Mouse (Mus musculus) MEL (cell line): Measurements from ENCODE around the gene Leng8. TPM values are rescaled to one million over a fixed set of nuclear protein-coding genes. Genes with fewer than 3 reads are reported as not detected.

ENCODE experiments used
- DNase-seq: peaks from one replicate; pipeline ENCODE4 v3.0.0; 2011; ENCODE audit warnings: low read depth, low spot score
- H3K27ac ChIP-seq: 2 replicates; pipeline ENCODE4 v1.5.1; 2012; ENCODE audit warnings: low read depth, mild to moderate bottlenecking, control low read depth, low read length, moderate library complexity; ENCODE audit not compliant: control insufficient read depth
- H3K27me3 ChIP-seq, 2 experiments: fragments of 150-350 bp in 1 of 2; sonication (generic) in 1 of 2; 2 replicates each; pipeline ENCODE4 v1.6.1; 2012; ENCODE audit warnings: low read length in 2 of 2, mild to moderate bottlenecking in 2 of 2, improper control_type of control experiment in 1 of 2, moderate library complexity in 1 of 2; ENCODE audit not compliant: insufficient read depth in 2 of 2, control insufficient read depth in 1 of 2
- H3K36me3 ChIP-seq, 2 experiments: 2 replicates each; pipeline ENCODE4 v1.6.1; 2012 to 2014; ENCODE audit warnings: low read length in 2 of 2, improper control_type of control experiment in 1 of 2, inconsistent platforms in 1 of 2, mild to moderate bottlenecking in 1 of 2; ENCODE audit not compliant: insufficient read depth in 2 of 2, control insufficient read depth in 1 of 2
- H3K4me1 ChIP-seq, 2 experiments: fragments of 150-350 bp in 1 of 2; sonication (generic) in 1 of 2; 2 replicates each; pipeline ENCODE4 v1.6.1; 2012; ENCODE audit warnings: low read length in 2 of 2, improper control_type of control experiment in 1 of 2, mild to moderate bottlenecking in 1 of 2; ENCODE audit not compliant: insufficient read depth in 2 of 2, control insufficient read depth in 1 of 2
- H3K4me3 ChIP-seq, 2 experiments: fragments of 150-350 bp in 1 of 2; sonication (generic) in 1 of 2; 2 replicates each; pipeline ENCODE4 v1.5.1; 2012; ENCODE audit warnings: low read depth in 2 of 2, low read length in 2 of 2, mild to moderate bottlenecking in 2 of 2, moderate library complexity in 2 of 2, control low read depth in 1 of 2, improper control_type of control experiment in 1 of 2; ENCODE audit not compliant: control insufficient read depth in 1 of 2, insufficient read depth in 1 of 2
- H3K79me2 ChIP-seq: 2 replicates; pipeline ENCODE4 v1.6.1; 2012; ENCODE audit warnings: mild to moderate bottlenecking, low read length, moderate library complexity; ENCODE audit not compliant: control insufficient read depth, poor library complexity, insufficient read depth
- H3K9ac ChIP-seq: 2 replicates; pipeline ENCODE4 v1.6.1; 2012; ENCODE audit warnings: low read depth, mild to moderate bottlenecking, control low read depth, low read length, moderate library complexity; ENCODE audit not compliant: control insufficient read depth, poor library complexity, severe bottlenecking
- H3K9me3 ChIP-seq: fragments of 150-350 bp; sonication (generic); replicated peaks from 2 replicates; pipeline ENCODE4 v1.6.1; 2012; ENCODE audit warnings: mild to moderate bottlenecking, low read length, improper control_type of control experiment, moderate library complexity; ENCODE audit not compliant: insufficient read depth
- CHD2 ChIP-seq: IDR thresholded peaks from 2 replicates; pipeline ENCODE4 v1.6.1; 2011; ENCODE audit warnings: low read length, improper control_type of control experiment
- CTCF ChIP-seq, 3 experiments: IDR thresholded peaks in 2 of 3; conservative IDR thresholded peaks in 1 of 3; 2 replicates each; pipeline ENCODE4 v1.5.1; 2011 to 2012; ENCODE audit warnings: low read length in 3 of 3, low read depth in 2 of 3, mild to moderate bottlenecking in 2 of 3, improper control_type of control experiment in 1 of 3, inconsistent platforms in 1 of 3, mixed read lengths in 1 of 3, moderate library complexity in 1 of 3; ENCODE audit not compliant: control insufficient read depth in 1 of 3, insufficient read depth in 1 of 3, poor library complexity in 1 of 3, severe bottlenecking in 1 of 3
- EP300 ChIP-seq, 2 experiments: IDR thresholded peaks; 2 replicates each; pipeline ENCODE4 v1.6.1; 2011; ENCODE audit warnings: improper control_type of control experiment in 2 of 2, low read length in 2 of 2, low read depth in 1 of 2, mild to moderate bottlenecking in 1 of 2
- GATA1 ChIP-seq: IDR thresholded peaks from 2 replicates; pipeline ENCODE4 v1.6.1; 2011; ENCODE audit warnings: low read depth, low read length, improper control_type of control experiment
- HCFC1 ChIP-seq: IDR thresholded peaks from 2 replicates; pipeline ENCODE4 v1.6.1; 2012; ENCODE audit warnings: low read depth, mild to moderate bottlenecking, inconsistent platforms, low read length, improper control_type of control experiment, moderate library complexity
- JUND ChIP-seq: IDR thresholded peaks from 2 replicates; pipeline ENCODE4 v1.6.1; 2011; ENCODE audit warnings: low read depth, mild to moderate bottlenecking, improper control_type of control experiment, low read length
- KAT2A ChIP-seq: conservative IDR thresholded peaks from 2 replicates; pipeline ENCODE4 v1.6.1; 2012; ENCODE audit warnings: low read depth, low read length, improper control_type of control experiment, inconsistent platforms
- MAFK ChIP-seq: IDR thresholded peaks from 2 replicates; pipeline ENCODE4 v1.6.1; 2011; ENCODE audit warnings: low read depth, mild to moderate bottlenecking, low read length, improper control_type of control experiment, borderline replicate concordance
- MAX ChIP-seq: IDR thresholded peaks from 2 replicates; pipeline ENCODE4 v1.6.1; 2011; ENCODE audit warnings: low read length, improper control_type of control experiment
- MAZ ChIP-seq: IDR thresholded peaks from 2 replicates; pipeline ENCODE4 v1.6.1; 2012; ENCODE audit warnings: low read depth, mild to moderate bottlenecking, inconsistent platforms, low read length, improper control_type of control experiment
- MEF2A ChIP-seq: IDR thresholded peaks from 2 replicates; pipeline ENCODE4 v1.6.1; 2014; ENCODE audit warnings: low read depth, mild to moderate bottlenecking, inconsistent platforms, low read length, improper control_type of control experiment; ENCODE audit not compliant: poor library complexity, insufficient replicate concordance, severe bottlenecking; ENCODE audit errors: extremely low read depth
- MYC ChIP-seq: IDR thresholded peaks from 2 replicates; pipeline ENCODE4 v1.6.1; 2011; ENCODE audit warnings: low read depth, mild to moderate bottlenecking, low read length, improper control_type of control experiment, moderate library complexity
- NRF1 ChIP-seq: IDR thresholded peaks from 2 replicates; pipeline ENCODE4 v1.6.1; 2014; ENCODE audit warnings: low read depth, mild to moderate bottlenecking, inconsistent platforms, low read length, improper control_type of control experiment, moderate library complexity; ENCODE audit not compliant: poor library complexity, insufficient read depth, severe bottlenecking
- POLR2A ChIP-seq, 2 experiments: IDR thresholded peaks; 2 replicates each; pipeline ENCODE4 v1.6.1; 2011 to 2012; ENCODE audit warnings: low read length in 2 of 2, mild to moderate bottlenecking in 2 of 2, control low read depth in 1 of 2, improper control_type of control experiment in 1 of 2, low read depth in 1 of 2, moderate library complexity in 1 of 2; ENCODE audit not compliant: control insufficient read depth in 1 of 2, insufficient read depth in 1 of 2, poor library complexity in 1 of 2
- POLR2AphosphoS2 ChIP-seq: IDR thresholded peaks from 2 replicates; pipeline ENCODE4 v1.6.1; 2011; ENCODE audit warnings: low read length, improper control_type of control experiment
- RAD21 ChIP-seq: IDR thresholded peaks from 2 replicates; pipeline ENCODE4 v1.6.1; 2011; ENCODE audit warnings: mild to moderate bottlenecking, low read depth, low read length, improper control_type of control experiment
- RCOR1 ChIP-seq: IDR thresholded peaks from 2 replicates; pipeline ENCODE4 v1.6.1; 2012; ENCODE audit warnings: low read depth, mild to moderate bottlenecking, inconsistent platforms, low read length, improper control_type of control experiment
- SIN3A ChIP-seq: IDR thresholded peaks from 2 replicates; pipeline ENCODE4 v1.6.1; 2012; ENCODE audit warnings: low read length, improper control_type of control experiment, inconsistent platforms
- TBP ChIP-seq: IDR thresholded peaks from 2 replicates; pipeline ENCODE4 v1.8.0; 2011; ENCODE audit warnings: low read depth, low read length, improper control_type of control experiment
- UBTF ChIP-seq: IDR thresholded peaks from 2 replicates; pipeline ENCODE4 v1.6.1; 2012; ENCODE audit warnings: low read depth, mild to moderate bottlenecking, inconsistent platforms, low read length, improper control_type of control experiment, moderate library complexity, borderline replicate concordance; ENCODE audit not compliant: insufficient read depth
- USF2 ChIP-seq, 2 experiments: IDR thresholded peaks; 2 replicates each; pipeline ENCODE4 v1.6.1; 2011 to 2012; ENCODE audit warnings: improper control_type of control experiment in 2 of 2, low read length in 2 of 2, borderline replicate concordance in 1 of 2, inconsistent platforms in 1 of 2, low read depth in 1 of 2, mild to moderate bottlenecking in 1 of 2; ENCODE audit not compliant: insufficient read depth in 1 of 2
- ZC3H11A ChIP-seq: IDR thresholded peaks from 2 replicates; pipeline ENCODE4 v1.6.1; 2012; ENCODE audit warnings: low read depth, mild to moderate bottlenecking, inconsistent platforms, low read length, improper control_type of control experiment
- ZMIZ1 ChIP-seq: IDR thresholded peaks from 2 replicates; pipeline ENCODE4 v1.6.1; 2012; ENCODE audit warnings: low read depth, mild to moderate bottlenecking, inconsistent platforms, low read length, improper control_type of control experiment, moderate library complexity
- ZNF384 ChIP-seq: IDR thresholded peaks from 2 replicates; pipeline ENCODE4 v1.6.1; 2012; ENCODE audit warnings: low read depth, mild to moderate bottlenecking, inconsistent platforms, low read length, improper control_type of control experiment
- polyA plus RNA-seq, 2 experiments: library from polyadenylated mRNA; stranded (reverse) in 1 of 2; unstranded in 1 of 2; fragments of >175 nt in 1 of 2; fragments of >200 nt in 1 of 2; gene quantifications; 2 replicates each; pipeline versions ENCODE4 v1.2.1 to v1.2.4; 2012; ENCODE audit warnings: low replicate concordance in 2 of 2, low read depth in 1 of 2; ENCODE audit not compliant: insufficient read length in 2 of 2, insufficient read depth in 1 of 2, missing spikeins in 1 of 2
- total RNA-seq: library from RNA; depleted of rRNA; stranded (reverse); fragments of 300-350 nt; gene quantifications from 2 replicates; pipeline ENCODE4 v1.2.3, GENCODE M21; 2012

The Leng8 gene
- total and polyA plus RNA-seq, 3 experiments, result 28.2 to 89.9 TPM; not detected in 1

- TF ChIP-seq ZMIZ1, result no peak
- no peak for TF ChIP-seq NRF1
- TF ChIP-seq KAT2A, result no peak
- no peak for TF ChIP-seq EP300 (IDR thresholded peaks at IDR 0.05; ENCODE audit: low read depth in 1 of 2, low read length in 2 of 2)
- no peak for TF ChIP-seq ZNF384
- TF ChIP-seq JUND, result no peak
- no peak for TF ChIP-seq TBP
- no peak for TF ChIP-seq POLR2AphosphoS2
- TF ChIP-seq MEF2A, result no peak
- no peak for TF ChIP-seq RAD21
- no peak overlapping the region for H3K4me3 ChIP-seq
- no peaks in the 10 kb centered on the region for H3K27me3 ChIP-seq
- DNase-seq, result no peak
- no peak overlapping the region for H3K9ac ChIP-seq
- no peaks in the 10 kb centered on the region for H3K79me2 ChIP-seq
- H3K9me3 ChIP-seq, result no peaks in the 10 kb centered on the region
- H3K36me3 ChIP-seq, result peaks cover 0 to 2% of the 10 kb centered on the region in 2 experiments; a peak in 1 of 4 replicates
- peaks cover 0 to 9% of the 10 kb centered on the region in 2 experiments; a peak in 1 of 4 replicates for H3K4me1 ChIP-seq
- no peak overlapping the region for H3K27ac ChIP-seq
These were observed 8.9 kb upstream of the Leng8 start for GRCm38 (mm10) chr7:4127894-4128293.

- Histone ChIP-seq H3K9ac (no peak overlapping the region), H3K27ac (no peak overlapping the region), H3K4me1 (peaks cover 0 to 9% of the 10 kb centered on the region in 2 experiments; a peak in 1 of 4 replicates), H3K9me3 (no peaks in the 10 kb centered on the region), H3K4me3 (no peak overlapping the region), H3K79me2 (no peaks in the 10 kb centered on the region), H3K36me3 (peaks cover 0 to 2% of the 10 kb centered on the region in 2 experiments; a peak in 1 of 4 replicates), H3K27me3 (no peaks in the 10 kb centered on the region)
- no peak for DNase-seq
- 0 out of 2 replicates have a peak, but pooled peaks have one; percentile 22 for TF ChIP-seq RCOR1
- no peak for TF ChIP-seq CTCF (IDR thresholded peaks at IDR 0.05 in 2 of 3, conservative IDR thresholded peaks at IDR 0.05 in 1 of 3; ENCODE audit: control insufficient read depth in 1 of 3, insufficient read depth in 1 of 3, low read depth in 2 of 3, low read length in 3 of 3, poor library complexity in 1 of 3, severe bottlenecking in 1 of 3)
These were observed 8.0 kb upstream of the Leng8 start for GRCm38 (mm10) chr7:4128860-4129259.

- Histone ChIP-seq H3K36me3 (peaks cover 0 to 7% of the 10 kb centered on the region in 2 experiments; a peak in 2 of 4 replicates), H3K4me1 (peaks cover 0 to 13% of the 10 kb centered on the region in 2 experiments; a peak in 1 of 4 replicates), H3K27ac (no peak overlapping the region), H3K27me3 (no peaks in the 10 kb centered on the region), H3K4me3 (no peak overlapping the region), H3K9ac (no peak overlapping the region), H3K79me2 (peaks cover 5% of the 10 kb centered on the region), H3K9me3 (no peaks in the 10 kb centered on the region)
- DNase-seq, result peak; percentile 85
- TF ChIP-seq ZMIZ1 (no peak), GATA1 (no peak), MYC (no peak), TBP (no peak), ZC3H11A (peak; percentile 69), CHD2 (no peak), MAX (no peak), USF2 (IDR thresholded peaks at IDR 0.05; ENCODE audit: borderline replicate concordance in 1 of 2, insufficient read depth in 1 of 2, low read depth in 1 of 2, low read length in 2 of 2) (no peak), SIN3A (peak; percentile 42; the same call in 1 of the 2 replicates), POLR2A (IDR thresholded peaks at IDR 0.05; ENCODE audit: control insufficient read depth in 1 of 2, insufficient read depth in 1 of 2, low read depth in 1 of 2, low read length in 2 of 2, poor library complexity in 1 of 2) (no peak), HCFC1 (no peak), MAZ (no peak), RCOR1 (no peak), UBTF (no peak), MAFK (no peak), RAD21 (peak; percentile 88)
These were observed 6.0 kb upstream of the Leng8 start for GRCm38 (mm10) chr7:4130686-4131452.
